Comparison of ENCODE assay signal across 8 mouse cellular contexts in the genomic region with DNA sequence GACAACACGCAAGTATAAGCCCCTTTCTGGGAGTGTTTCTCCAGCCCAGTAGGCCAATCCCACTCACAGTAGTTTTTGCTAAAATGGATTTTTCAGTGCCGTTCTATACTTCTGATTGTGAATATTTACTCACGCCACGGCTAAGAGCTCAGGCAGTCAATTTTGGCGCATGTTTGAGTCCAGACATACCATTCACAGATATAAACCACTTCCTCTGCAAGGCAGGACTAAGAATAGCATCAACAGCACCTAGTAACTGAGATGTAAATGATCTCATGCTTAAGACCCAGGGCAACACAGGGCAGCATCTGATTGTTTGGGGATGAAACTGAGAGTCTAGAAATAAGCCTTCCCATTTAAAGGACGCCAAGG. TPM values are rescaled to one million over a fixed set of nuclear protein-coding genes. Genes with fewer than 3 reads are reported as not detected.
A peak's percentile ranks its signal among the peaks of the same experiment; 100 is the strongest.
DNase-seq lines count a peak whose midpoint lies in the region; ATAC-seq and TF ChIP-seq lines count a peak whose summit lies in the region.

A gene (minus strand): TSS at position 19 of the 372 bp plus-strand sequence.

- peak in 1 of 2 experiments; percentile 6 for DNase-seq in frontal cortex, adult 2 months (ENCODE audit: extremely low spot score in 1 of 2, low spot score in 1 of 2)
- DNase-seq in frontal cortex, postnatal 10 days (ENCODE audit: low spot score in 2 of 2) = no peak
- no peak for DNase-seq in thymus, adult 2 months
- no peak for DNase-seq in thymus, postnatal 10 days (ENCODE audit: low spot score in 2 of 2)
- DNase-seq in hindbrain, embryonic 11.5 days (ENCODE audit: low spot score) = no peak
- DNase-seq in right cerebral cortex, adult 18-20 months = no peak
- no peak for DNase-seq in adrenal gland, adult 18-20 months (ENCODE audit: low spot score in 2 of 2)

- TF ChIP-seq POLR2A in thymus, adult 2 months (IDR thresholded peaks at IDR 0.05; ENCODE audit: control insufficient read depth, extremely low read depth, insufficient read depth, low read length, poor library complexity) = no peak

- no peaks in the 10 kb centered on the region for H3K9me3 ChIP-seq in hindbrain, embryonic 11.5 days (ENCODE audit: control insufficient read depth, low read length)

- peak within 1 kb of the TSS; percentile 58 for H3K4me2 ChIP-seq in hindbrain, embryonic 11.5 days (replicated peaks; ENCODE audit: low read depth, low read length)

- peak within 1 kb of the TSS; percentile 90 for H3K27ac ChIP-seq in thymus, adult 2 months (ENCODE audit: control insufficient read depth, insufficient read depth, low read length)
- H3K27ac ChIP-seq in hindbrain, embryonic 11.5 days (ENCODE audit: low read depth, low read length) = peak within 1 kb of the TSS; percentile 74

- H3K9ac ChIP-seq in hindbrain, embryonic 11.5 days (ENCODE audit: low read depth, low read length) = peak within 1 kb of the TSS; percentile 66

- no peak for TF ChIP-seq CTCF in thymus, adult 2 months (IDR thresholded peaks at IDR 0.05; ENCODE audit: borderline replicate concordance, control insufficient read depth, extremely low read depth, insufficient read depth, low read length, poor library complexity)

- H3K4me1 ChIP-seq in thymus, adult 2 months (replicated peaks; ENCODE audit: control insufficient read depth, insufficient read depth, low read length) = peaks cover 21% of the 10 kb centered on the region
- no peaks in the 10 kb centered on the region; the same call in 1 of the 2 replicates for H3K4me1 ChIP-seq in hindbrain, embryonic 11.5 days (replicated peaks; ENCODE audit: control insufficient read depth, insufficient read depth, low read length)

- no peaks in the 10 kb centered on the region for H3K36me3 ChIP-seq in thymus, adult 2 months (ENCODE audit: control insufficient read depth, insufficient read depth, low read length)
- H3K36me3 ChIP-seq in hindbrain, embryonic 11.5 days (ENCODE audit: control insufficient read depth, insufficient read depth, low read length) = no peaks in the 10 kb centered on the region

- ATAC-seq in hindbrain, embryonic 11.5 days (ENCODE audit: low FRiP score) = peak; percentile 58
- ATAC-seq in megakaryocyte, adult 5-6 weeks (ENCODE audit: poor library complexity, severe bottlenecking) = peak; percentile 47

- H3K27me3 ChIP-seq in thymus, adult 2 months (ENCODE audit: control insufficient read depth, insufficient read depth, low read length) = no peaks in the 10 kb centered on the region
- H3K27me3 ChIP-seq in hindbrain, embryonic 11.5 days (ENCODE audit: control insufficient read depth, insufficient read depth, low read length) = no peaks in the 10 kb centered on the region

- under 1% methylated on average over 6 of the region's 6 CpGs for WGBS in thymus, adult 2 months
- WGBS in hindbrain, embryonic 11.5 days = 18% methylated on average over 6 of the region's 6 CpGs

- H3K4me3 ChIP-seq in thymus, adult 2 months (ENCODE audit: control insufficient read depth, insufficient read depth, low read length) = peak within 1 kb of the TSS; percentile 87
- peak within 1 kb of the TSS; percentile 69 for H3K4me3 ChIP-seq in hindbrain, embryonic 11.5 days (ENCODE audit: low read depth, low read length)

RNA-seq across cellular contexts. Expression of the gene that starts here (rescaled TPM):
- 20.3 and 24.5 TPM in 2 replicates for polyA plus RNA-seq in frontal cortex, adult 2 months (2012; rRNA removed)
- 5.1 and 6.0 TPM in 2 replicates for polyA plus RNA-seq in thymus, adult 2 months (2012; rRNA removed)
- 55.5 and 75.3 TPM in 2 replicates for polyA plus RNA-seq in hindbrain, embryonic 11.5 days (2014; fragmentation: Nextera tagmentation; extraction: Ambion mirVana)
- 1.5 and 4.0 TPM in 2 replicates for total RNA-seq in megakaryocyte, adult 5-6 weeks (2015)
- 5.4 and 5.9 TPM in 2 replicates for total RNA-seq in megakaryocyte, adult 5-6 weeks (2017)
- total RNA-seq in adrenal gland, adult 18-20 months (2021) = 1 to 10 TPM; 4.0 to 4.8 TPM
